Mouse (Mus musculus): ENCODE measurements around the gene Tnr. TPM values are rescaled to one million over a fixed set of nuclear protein-coding genes. Genes with fewer than 3 reads are reported as not detected.

Tnr gene
- polyA plus RNA-seq, 1 experiment from 2014 or later, result 0.04 TPM

DNA sequence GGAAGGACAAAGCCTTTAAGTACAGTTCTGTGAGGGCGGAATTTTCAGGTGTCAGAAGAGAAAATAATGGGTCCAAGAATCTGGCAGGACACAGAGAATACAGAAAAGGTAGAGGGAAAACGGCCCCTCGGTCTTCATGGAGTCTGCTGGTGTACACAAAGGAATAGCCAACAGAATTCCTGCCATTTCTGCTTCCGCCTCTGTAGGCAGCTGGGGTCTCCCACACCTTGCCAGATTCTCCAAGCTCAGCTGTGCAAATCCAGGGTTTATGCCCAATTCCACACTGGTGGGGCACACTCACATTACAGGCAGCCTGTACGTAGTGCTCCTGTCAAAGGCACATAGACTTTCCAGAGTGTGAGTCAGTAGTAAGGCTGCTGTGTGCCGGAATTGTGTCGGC, 43.6 kb downstream of the Tnr start:
- Histone ChIP-seq H3K4me3 (no peak overlapping the region), H3K4me1 (no peaks in the 10 kb centered on the region), H3K9me3 (no peaks in the 10 kb centered on the region), H3K27ac (no peak overlapping the region), H3K4me2 (no peak overlapping the region), H3K27me3 (no peaks in the 10 kb centered on the region), H3K9ac (no peak overlapping the region), H3K36me3 (no peaks in the 10 kb centered on the region)
- WGBS, result 88% methylated on average over 7 of the region's 7 CpGs
- ATAC-seq (ENCODE audit: insufficient number of reproducible peaks, insufficient read depth, low FRiP score, low TSS enrichment, low read depth), result no peak

DNA sequence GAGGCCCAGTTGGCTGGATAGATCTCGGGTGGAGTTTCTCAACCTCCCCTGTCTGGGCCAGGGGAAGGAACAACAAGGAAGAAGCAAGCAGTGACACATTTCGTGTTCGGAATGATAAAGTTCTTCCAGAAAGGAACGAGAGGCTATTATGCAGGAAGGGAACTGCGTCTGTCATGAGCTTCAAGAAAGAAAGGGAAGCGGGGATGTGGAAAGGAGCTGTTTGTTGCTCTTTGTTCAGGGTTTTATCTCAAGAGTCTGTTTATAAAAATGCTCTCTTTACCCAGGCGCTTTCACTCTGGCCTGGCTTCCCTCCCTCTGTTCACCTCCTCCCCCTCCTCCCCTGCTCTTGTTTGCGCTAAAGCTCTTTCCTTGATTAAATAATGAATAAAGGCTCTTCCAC, 46.7 kb downstream of the Tnr start:
- Histone ChIP-seq H3K27ac (no peak overlapping the region), H3K4me2 (no peak overlapping the region), H3K36me3 (no peaks in the 10 kb centered on the region), H3K4me3 (no peak overlapping the region), H3K4me1 (no peaks in the 10 kb centered on the region; the same call in 1 of the 2 replicates), H3K9me3 (no peaks in the 10 kb centered on the region), H3K9ac (no peak overlapping the region), H3K27me3 (no peaks in the 10 kb centered on the region)
- WGBS, result 61% methylated on average over 8 of the region's 8 CpGs
- ATAC-seq (ENCODE audit: insufficient number of reproducible peaks, insufficient read depth, low FRiP score, low TSS enrichment, low read depth), result no peak

DNA sequence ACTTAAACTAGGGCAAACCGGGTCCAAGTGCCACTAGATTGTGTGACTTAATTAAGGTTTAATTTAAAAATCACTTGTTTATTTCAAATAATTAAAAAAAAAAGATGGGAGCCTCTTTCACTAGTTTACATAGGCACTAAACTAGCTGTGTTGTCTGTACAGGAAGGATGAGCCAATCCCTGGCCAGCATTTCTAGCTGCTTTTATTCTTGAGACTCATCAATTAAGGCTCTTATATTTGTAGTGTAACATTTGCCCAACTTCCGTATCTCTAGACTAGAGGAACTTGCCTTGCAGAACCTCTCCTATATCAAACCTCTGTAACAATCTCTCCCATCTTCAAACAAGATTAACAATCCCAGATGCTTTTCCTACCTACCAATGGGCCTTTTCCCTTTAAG, 47.3 kb downstream of the Tnr start:
- Histone ChIP-seq H3K4me3 (no peak overlapping the region), H3K36me3 (no peaks in the 10 kb centered on the region), H3K4me2 (no peak overlapping the region), H3K27me3 (no peaks in the 10 kb centered on the region), H3K4me1 (no peaks in the 10 kb centered on the region; the same call in 1 of the 2 replicates), H3K9ac (no peak overlapping the region), H3K27ac (no peak overlapping the region), H3K9me3 (no peaks in the 10 kb centered on the region)
- ATAC-seq (ENCODE audit: insufficient number of reproducible peaks, insufficient read depth, low FRiP score, low TSS enrichment, low read depth), result no peak
- 69% methylated on average over 2 of the region's 2 CpGs for WGBS

DNA sequence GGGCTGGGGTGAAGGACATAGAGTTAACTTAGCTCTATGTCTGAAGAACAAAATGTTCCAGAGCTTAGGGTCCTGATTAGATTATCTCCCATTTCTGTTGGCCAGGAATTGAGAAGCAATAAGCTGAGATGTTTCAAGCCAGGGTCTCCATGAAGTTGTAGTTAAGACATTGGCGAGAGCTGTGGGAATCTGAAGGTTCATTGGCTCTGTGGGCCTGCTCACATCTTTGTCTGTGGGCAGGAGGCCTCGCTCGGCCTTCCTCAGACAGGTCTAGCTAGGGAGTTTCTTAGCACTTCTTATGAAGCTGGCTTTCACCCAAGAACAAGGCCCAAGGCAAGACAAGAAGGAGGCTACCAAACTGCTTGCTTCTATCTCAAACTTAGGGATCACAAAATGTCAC, 48.4 kb downstream of the Tnr start:
- Histone ChIP-seq H3K4me3 (no peak overlapping the region), H3K27ac (no peak overlapping the region), H3K9me3 (no peaks in the 10 kb centered on the region), H3K4me2 (no peak overlapping the region), H3K27me3 (no peaks in the 10 kb centered on the region), H3K9ac (no peak overlapping the region), H3K4me1 (no peaks in the 10 kb centered on the region; the same call in 1 of the 2 replicates), H3K36me3 (no peaks in the 10 kb centered on the region)
- ATAC-seq (ENCODE audit: insufficient number of reproducible peaks, insufficient read depth, low FRiP score, low TSS enrichment, low read depth), result no peak
- WGBS, result 93% methylated on average over 3 of the region's 3 CpGs

DNA sequence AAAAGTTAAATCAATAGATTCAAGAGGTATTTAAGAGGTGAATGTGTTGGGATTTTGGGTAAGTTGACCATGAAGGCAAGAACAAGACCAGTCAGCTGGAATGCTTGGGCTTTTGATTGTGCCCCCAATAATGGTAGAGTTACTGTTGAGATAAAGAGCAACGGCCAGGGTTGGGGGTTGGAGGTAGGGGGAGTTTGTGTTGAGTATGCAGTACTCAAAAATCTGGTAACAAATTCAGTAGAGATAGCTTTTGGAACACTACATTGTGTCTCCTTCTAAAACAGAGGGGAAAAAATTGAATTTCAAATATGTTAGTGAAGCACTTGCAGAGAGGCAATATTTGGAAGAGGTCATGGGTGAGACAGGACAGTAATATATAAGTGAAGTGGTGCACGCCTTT, 49.5 kb downstream of the Tnr start:
- Histone ChIP-seq H3K9me3 (no peaks in the 10 kb centered on the region), H3K27ac (no peak overlapping the region), H3K27me3 (no peaks in the 10 kb centered on the region), H3K4me1 (no peaks in the 10 kb centered on the region; the same call in 1 of the 2 replicates), H3K9ac (no peak overlapping the region), H3K4me2 (no peak overlapping the region), H3K36me3 (no peaks in the 10 kb centered on the region), H3K4me3 (no peak overlapping the region)
- 88% methylated on average over 2 of the region's 2 CpGs for WGBS
- ATAC-seq (ENCODE audit: insufficient number of reproducible peaks, insufficient read depth, low FRiP score, low TSS enrichment, low read depth), result no peak

DNA sequence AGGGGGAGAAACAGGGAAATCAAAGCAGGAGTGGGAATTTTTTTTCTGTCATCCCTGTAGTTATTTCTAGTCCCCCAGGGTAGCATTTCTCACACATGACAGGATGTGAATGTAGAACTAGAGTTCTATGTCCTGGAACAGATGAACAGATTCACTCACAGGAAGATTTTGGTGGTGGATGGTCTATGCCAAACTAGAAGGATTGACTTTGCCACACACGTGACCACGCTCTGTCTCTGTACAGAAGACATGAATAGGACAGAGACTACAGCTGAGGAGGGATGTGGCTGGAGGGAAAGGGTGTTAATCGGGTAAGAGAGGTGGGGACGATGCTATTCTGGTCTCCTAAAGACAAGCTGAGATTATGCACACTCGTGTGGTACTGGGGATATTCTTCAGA, 51.1 kb downstream of the Tnr start:
- H3K27me3 ChIP-seq, result 0 out of 2 replicates have a peak, but pooled peaks cover 3% of the 10 kb centered on the region
- no peaks in the 10 kb centered on the region; the same call in 1 of the 2 replicates for H3K4me1 ChIP-seq
- no peaks in the 10 kb centered on the region for H3K9me3 ChIP-seq
- no peak overlapping the region for H3K4me2 ChIP-seq
- H3K27ac ChIP-seq, result no peak overlapping the region
- no peak overlapping the region for H3K9ac ChIP-seq
- H3K36me3 ChIP-seq, result no peaks in the 10 kb centered on the region
- no peak overlapping the region for H3K4me3 ChIP-seq
- WGBS, result 82% methylated on average over 5 of the region's 5 CpGs
- ATAC-seq (ENCODE audit: insufficient number of reproducible peaks, insufficient read depth, low FRiP score, low TSS enrichment, low read depth), result no peak

DNA sequence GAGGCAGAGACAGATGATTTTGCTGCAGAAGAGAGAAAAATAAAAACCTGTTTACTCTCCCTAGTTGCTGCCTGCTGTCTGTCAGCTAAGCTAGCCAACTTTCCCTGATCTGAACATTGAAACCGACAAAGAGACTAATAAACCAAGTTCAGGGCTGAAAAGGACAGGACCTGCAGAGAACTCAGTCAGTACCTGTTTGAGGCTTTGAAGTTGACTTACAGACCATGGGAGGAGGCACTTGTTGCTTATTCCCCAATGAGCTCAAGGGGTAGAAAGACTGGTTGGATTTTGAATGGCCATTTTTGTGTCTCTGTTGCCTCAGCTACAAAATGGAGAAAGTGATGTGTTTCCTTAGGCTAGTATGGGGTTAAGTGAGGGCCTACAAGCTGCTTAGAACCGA, 52.7 kb downstream of the Tnr start:
- WGBS, result 88% methylated on average over 2 of the region's 2 CpGs
- no peak overlapping the region for H3K4me3 ChIP-seq
- ATAC-seq (ENCODE audit: insufficient number of reproducible peaks, insufficient read depth, low FRiP score, low TSS enrichment, low read depth), result no peak
- H3K36me3 ChIP-seq, result no peaks in the 10 kb centered on the region
- peaks cover 4% of the 10 kb centered on the region; the same call in 1 of the 2 replicates for H3K4me1 ChIP-seq
- H3K27me3 ChIP-seq, result 0 out of 2 replicates have a peak, but pooled peaks cover 3% of the 10 kb centered on the region
- H3K4me2 ChIP-seq, result no peak overlapping the region
- no peaks in the 10 kb centered on the region for H3K9me3 ChIP-seq
- H3K27ac ChIP-seq, result no peak overlapping the region
- no peak overlapping the region for H3K9ac ChIP-seq

DNA sequence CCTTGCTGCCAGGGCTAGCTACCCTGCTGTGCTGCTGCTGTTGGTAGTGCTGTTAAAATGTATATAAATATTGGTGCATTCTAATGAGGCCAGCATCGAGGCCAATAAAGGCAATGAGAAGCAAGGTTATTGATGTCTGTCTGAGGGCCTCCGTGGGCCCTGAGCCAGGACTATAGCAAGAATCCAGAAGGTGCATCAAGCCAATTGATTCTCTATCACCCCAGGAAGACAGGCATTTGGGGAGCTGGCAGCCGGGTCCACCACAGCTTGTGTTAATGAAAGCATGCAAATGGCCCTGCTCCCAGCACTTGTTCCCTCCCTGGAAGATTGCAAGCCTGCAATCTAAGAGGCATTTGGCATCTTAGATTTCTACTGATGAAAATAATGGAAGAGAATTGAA, 54.8 kb downstream of the Tnr start:
- 46% methylated on average over 3 of the region's 3 CpGs for WGBS
- no peak for ATAC-seq (ENCODE audit: insufficient number of reproducible peaks, insufficient read depth, low FRiP score, low TSS enrichment, low read depth)
- H3K9ac ChIP-seq, result no peak overlapping the region
- H3K9me3 ChIP-seq, result no peaks in the 10 kb centered on the region
- no peak overlapping the region for H3K4me3 ChIP-seq
- no peak overlapping the region for H3K4me2 ChIP-seq
- H3K36me3 ChIP-seq, result no peaks in the 10 kb centered on the region
- 0 out of 2 replicates have a peak, but pooled peaks cover 3% of the 10 kb centered on the region for H3K27me3 ChIP-seq
- peaks cover 9% of the 10 kb centered on the region; the same call in 1 of the 2 replicates for H3K4me1 ChIP-seq
- no peak overlapping the region for H3K27ac ChIP-seq

DNA sequence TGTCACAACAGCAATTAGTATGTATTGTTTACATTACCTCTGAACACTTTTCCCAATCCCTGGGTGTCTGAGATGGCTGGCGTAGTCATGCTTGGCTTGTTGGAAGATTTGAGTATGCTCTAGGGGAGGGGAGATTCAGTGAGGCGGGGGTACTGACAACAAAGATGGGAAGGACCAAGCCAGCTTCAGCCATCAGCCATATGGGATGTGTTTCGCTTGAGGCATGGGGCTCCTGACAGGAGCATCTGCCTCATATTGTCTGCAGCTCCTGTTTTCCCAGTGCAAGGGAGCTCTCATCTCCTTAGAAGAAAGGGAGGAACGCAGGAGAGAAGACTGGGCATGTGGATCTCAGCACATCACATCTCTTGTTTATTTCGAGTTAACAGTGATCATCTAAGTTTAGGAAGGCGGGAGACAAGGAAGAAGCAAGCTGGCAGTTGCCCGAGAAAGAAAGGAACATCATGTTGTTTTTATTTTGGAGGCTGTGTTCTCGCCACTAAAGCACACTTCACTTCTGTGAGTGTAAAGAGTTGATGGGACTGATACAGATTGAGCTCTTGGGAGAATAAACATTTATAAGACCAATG, 56.9 kb downstream of the Tnr start:
- H3K9me3 ChIP-seq, result no peaks in the 10 kb centered on the region
- H3K27me3 ChIP-seq, result 0 out of 2 replicates have a peak, but pooled peaks cover 3% of the 10 kb centered on the region
- no peaks in the 10 kb centered on the region for H3K36me3 ChIP-seq
- WGBS, result 56% methylated on average over 8 of the region's 8 CpGs
- ATAC-seq (ENCODE audit: insufficient number of reproducible peaks, insufficient read depth, low FRiP score, low TSS enrichment, low read depth), result no peak
- H3K4me2 ChIP-seq, result no peak overlapping the region
- peaks cover 9% of the 10 kb centered on the region; the same call in 1 of the 2 replicates for H3K4me1 ChIP-seq
- H3K4me3 ChIP-seq, result no peak overlapping the region
- H3K9ac ChIP-seq, result no peak overlapping the region
- H3K27ac ChIP-seq, result no peak overlapping the region

DNA sequence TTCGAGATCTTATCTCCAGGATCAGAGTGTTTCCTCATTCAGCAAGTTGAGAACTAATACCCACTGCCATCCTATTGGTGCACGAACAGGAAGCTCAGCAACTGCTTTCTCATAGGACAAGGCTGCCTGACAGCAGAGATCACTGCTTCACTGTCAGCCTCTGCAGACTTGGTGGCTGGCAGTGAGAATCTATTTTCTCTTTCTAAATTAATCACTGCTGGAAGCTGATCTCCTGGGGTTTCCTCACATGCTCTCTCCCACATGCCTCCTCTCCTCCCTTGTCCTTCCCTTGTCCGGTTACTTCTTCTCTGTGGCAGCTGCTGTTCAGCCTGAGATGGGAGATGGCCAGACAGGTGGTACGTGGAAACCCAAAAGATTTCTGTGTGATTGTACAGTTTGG, 60.3 kb downstream of the Tnr start:
- H3K27ac ChIP-seq, result no peak overlapping the region
- no peak overlapping the region for H3K4me2 ChIP-seq
- H3K4me3 ChIP-seq, result no peak overlapping the region
- peaks cover 9% of the 10 kb centered on the region; the same call in 1 of the 2 replicates for H3K4me1 ChIP-seq
- H3K9me3 ChIP-seq, result no peaks in the 10 kb centered on the region
- WGBS, result 67% methylated on average over 4 of the region's 4 CpGs
- H3K27me3 ChIP-seq, result no peaks in the 10 kb centered on the region
- H3K9ac ChIP-seq, result no peak overlapping the region
- no peak for ATAC-seq (ENCODE audit: insufficient number of reproducible peaks, insufficient read depth, low FRiP score, low TSS enrichment, low read depth)
- H3K36me3 ChIP-seq, result no peaks in the 10 kb centered on the region

DNA sequence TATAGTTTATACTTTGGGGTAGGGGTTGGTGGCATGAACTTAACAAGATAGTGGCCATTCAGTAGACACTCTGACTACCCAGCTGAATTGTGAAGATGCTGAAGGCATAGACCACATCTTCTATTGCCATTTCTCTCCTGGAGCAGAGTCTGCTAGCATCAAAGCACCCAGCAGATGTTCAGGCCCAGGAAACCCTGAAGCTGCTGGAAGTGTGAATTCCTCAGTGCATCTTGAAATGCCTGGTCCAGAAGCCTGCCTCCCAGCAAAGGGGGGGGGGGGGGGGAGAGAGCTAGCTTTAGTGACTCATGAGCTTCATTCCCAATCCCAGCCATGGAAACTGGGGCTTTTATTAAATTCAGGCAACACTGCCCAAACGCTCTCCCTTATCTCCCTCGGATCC, 65.2 kb downstream of the Tnr start:
- H3K36me3 ChIP-seq, result no peaks in the 10 kb centered on the region
- no peaks in the 10 kb centered on the region for H3K27me3 ChIP-seq
- H3K4me3 ChIP-seq, result no peak overlapping the region
- no peaks in the 10 kb centered on the region for H3K9me3 ChIP-seq
- no peak for ATAC-seq (ENCODE audit: insufficient number of reproducible peaks, insufficient read depth, low FRiP score, low TSS enrichment, low read depth)
- H3K4me2 ChIP-seq, result no peak overlapping the region
- no peaks in the 10 kb centered on the region; the same call in 1 of the 2 replicates for H3K4me1 ChIP-seq
- no peak overlapping the region for H3K9ac ChIP-seq
- H3K27ac ChIP-seq, result no peak overlapping the region
- WGBS, result 66% methylated on average over 2 of the region's 2 CpGs

DNA sequence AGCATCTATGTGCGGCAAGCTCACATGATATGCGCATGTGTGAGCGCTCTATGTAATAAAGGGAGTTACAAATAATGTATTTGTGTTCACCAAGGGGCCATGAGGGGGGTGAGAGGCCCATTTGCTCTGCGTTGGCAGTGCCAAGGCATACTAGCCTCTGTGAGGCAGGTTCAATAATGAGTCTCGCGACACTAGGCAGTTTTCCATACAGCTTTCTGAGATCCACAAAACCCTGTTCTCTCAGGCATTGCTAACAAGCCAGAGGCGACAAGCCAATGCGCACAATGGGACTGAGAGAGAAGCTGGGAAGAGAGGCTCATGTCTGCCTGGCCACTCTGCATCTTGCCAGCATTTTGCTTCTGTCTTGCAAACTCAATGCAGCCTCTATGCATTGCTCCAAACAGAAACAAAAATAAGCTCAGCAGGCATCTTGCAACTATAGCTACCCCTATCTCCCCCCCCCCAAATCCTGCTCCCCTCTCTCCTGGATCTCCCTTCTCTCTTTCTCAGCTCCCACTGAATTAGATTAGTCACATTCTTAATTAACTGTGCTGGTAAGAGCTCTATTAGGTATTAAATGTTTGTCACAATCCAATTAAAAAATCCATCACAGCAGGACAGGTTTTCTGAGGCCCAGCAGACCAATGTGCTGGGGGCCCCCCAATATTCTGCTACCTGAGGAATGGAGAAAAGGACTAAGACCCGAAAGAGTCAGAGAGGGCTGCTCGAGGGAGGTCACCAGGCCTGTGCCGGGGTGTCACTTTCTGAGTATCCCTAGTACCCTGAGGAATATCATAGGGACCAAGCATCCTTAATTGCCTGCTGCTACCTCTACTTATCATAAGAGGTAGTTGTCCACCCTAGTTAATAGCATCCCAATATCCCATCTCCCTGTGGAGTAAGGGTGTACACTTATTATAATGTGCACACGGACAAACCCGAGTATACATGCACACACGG, 70.8 kb downstream of the Tnr start:
- Histone ChIP-seq H3K4me3 (no peak overlapping the region), H3K27ac (no peak overlapping the region), H3K27me3 (no peaks in the 10 kb centered on the region), H3K4me1 (no peaks in the 10 kb centered on the region), H3K4me2 (no peak overlapping the region), H3K36me3 (no peaks in the 10 kb centered on the region), H3K9me3 (no peaks in the 10 kb centered on the region), H3K9ac (no peak overlapping the region)
- no peak for ATAC-seq (ENCODE audit: insufficient number of reproducible peaks, insufficient read depth, low FRiP score, low TSS enrichment, low read depth)
- WGBS, result 83% methylated on average over 14 of the region's 14 CpGs
